Mouse (Mus musculus): ENCODE measurements around the gene Gm4869. TPM values are rescaled to one million over a fixed set of nuclear protein-coding genes. Genes with fewer than 3 reads are reported as not detected.
"Not testable (repeated sequence)": the region's sequence is repeated elsewhere in the genome, so short reads cannot be mapped to it uniquely, and the experiment has no call there.

Gene Gm4869
- polyA plus RNA-seq, 1 experiment = 0.05 TPM

DNA sequence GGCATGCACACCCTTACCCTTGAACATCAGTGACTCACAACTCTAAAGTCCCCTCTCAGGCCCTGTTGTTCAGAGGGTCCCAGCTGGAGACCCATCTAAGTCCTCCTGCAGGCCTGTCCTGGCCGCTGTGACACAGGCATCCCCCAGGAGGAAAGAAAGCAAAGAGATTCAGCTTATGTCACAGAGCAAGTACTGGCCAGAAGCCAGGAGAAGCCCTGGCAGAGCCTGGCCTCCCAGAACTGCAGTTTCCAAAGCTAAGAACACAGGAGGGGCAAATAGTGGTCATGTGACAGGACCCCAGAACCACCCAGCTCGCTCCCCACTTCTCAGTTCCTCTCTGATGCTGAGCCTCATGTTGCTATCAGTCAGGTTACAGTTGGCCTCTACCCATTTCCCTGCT is 10.0 kb downstream of the Gm4869 start:
- no peak for DNase-seq
- no peak overlapping the region for H3K4me3 ChIP-seq (replicated peaks; ENCODE audit: extremely low read depth, low read depth, low read length)
- WGBS = 62% methylated on average over 2 of the region's 2 CpGs
- TF ChIP-seq CTCF (IDR thresholded peaks at IDR 0.05; ENCODE audit: insufficient read depth, low read length) (no peak), POLR2A (IDR thresholded peaks at IDR 0.05; ENCODE audit: borderline replicate concordance, extremely low read depth, low read depth, low read length) (no peak)
- no peaks in the 10 kb centered on the region for H3K4me1 ChIP-seq (ENCODE audit: control insufficient read depth, insufficient read depth, low read length)

DNA sequence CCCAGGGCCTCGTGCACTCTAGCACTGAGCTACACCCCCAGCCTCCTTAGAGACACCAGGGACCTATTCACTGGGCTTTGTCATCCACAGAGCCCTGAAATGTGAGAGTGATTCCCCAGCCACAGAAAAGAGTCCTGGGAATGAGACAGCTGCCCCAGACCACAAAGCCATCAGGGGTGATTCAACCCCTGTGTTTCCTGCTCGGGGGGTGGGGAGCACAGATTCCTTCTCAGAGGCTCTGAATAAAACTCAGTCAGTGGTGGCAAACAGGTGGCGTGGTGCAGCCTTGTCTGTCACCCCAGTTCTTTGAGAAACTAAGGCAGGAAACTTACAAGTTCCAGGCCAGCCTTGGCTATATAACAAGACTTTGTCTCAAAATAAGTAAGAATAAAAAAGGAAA is 16.0 kb downstream of the Gm4869 start:
- DNase-seq = no peak
- H3K4me1 ChIP-seq (ENCODE audit: control insufficient read depth, insufficient read depth, low read length) = no peaks in the 10 kb centered on the region
- 86% methylated on average over 3 of the region's 3 CpGs for WGBS
- TF ChIP-seq POLR2A (IDR thresholded peaks at IDR 0.05; ENCODE audit: borderline replicate concordance, extremely low read depth, low read depth, low read length) (no peak), CTCF (IDR thresholded peaks at IDR 0.05; ENCODE audit: insufficient read depth, low read length) (no peak)
- no peak overlapping the region for H3K4me3 ChIP-seq (replicated peaks; ENCODE audit: extremely low read depth, low read depth, low read length)

DNA sequence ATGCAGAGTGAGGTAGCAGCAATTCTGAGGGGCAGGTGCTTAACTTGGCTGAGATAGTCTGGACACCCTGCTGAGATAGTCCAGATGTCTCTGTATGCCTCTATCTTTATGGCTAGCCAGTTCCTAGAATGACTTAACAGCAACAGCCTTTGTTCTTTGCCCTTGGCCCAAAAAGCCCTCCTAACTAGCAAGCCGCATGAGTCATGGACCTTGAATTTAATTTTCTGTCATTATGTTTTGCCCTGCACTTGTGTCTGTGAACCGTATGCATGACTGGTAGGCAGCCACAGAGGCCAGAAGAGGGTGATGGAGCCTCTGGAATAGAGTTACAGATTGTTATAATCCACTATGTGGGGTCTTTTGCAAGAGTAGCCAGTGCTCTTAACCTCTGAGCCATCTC is 17.7 kb downstream of the Gm4869 start:
- DNase-seq; H3K4me3 ChIP-seq (replicated peaks; ENCODE audit: extremely low read depth, low read depth, low read length); H3K4me1 ChIP-seq (ENCODE audit: control insufficient read depth, insufficient read depth, low read length): not testable (repeated sequence)
- WGBS = 81% methylated on average over 2 of the region's 2 CpGs

DNA sequence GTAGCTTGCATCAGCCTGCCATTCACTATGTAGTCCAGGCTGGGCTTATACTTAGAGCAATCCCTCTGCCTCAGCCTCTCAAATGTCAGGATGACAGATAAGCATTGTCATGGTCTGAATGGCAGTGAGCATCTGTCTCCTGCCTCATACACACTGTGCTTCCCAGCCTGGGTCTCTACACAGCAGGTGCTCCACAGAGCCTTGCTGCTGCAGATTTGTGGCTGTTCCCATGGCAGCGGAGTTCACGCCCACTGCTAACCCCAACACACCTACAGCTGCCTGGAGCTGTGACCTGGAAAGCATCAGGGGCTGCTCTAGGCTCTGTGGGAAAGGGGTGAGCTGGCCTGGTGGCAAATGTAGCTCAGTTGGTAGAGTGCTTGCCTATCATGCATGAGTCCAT is 19.5 kb downstream of the Gm4869 start:
- no peak for DNase-seq
- no peak for TF ChIP-seq POLR2A (IDR thresholded peaks at IDR 0.05; ENCODE audit: borderline replicate concordance, extremely low read depth, low read depth, low read length)
- no peak for TF ChIP-seq CTCF (IDR thresholded peaks at IDR 0.05; ENCODE audit: insufficient read depth, low read length)
- H3K4me3 ChIP-seq (replicated peaks; ENCODE audit: extremely low read depth, low read depth, low read length) = no peak overlapping the region
- no peaks in the 10 kb centered on the region for H3K4me1 ChIP-seq (ENCODE audit: control insufficient read depth, insufficient read depth, low read length)
- whole genome bisulfite sequencing = 87% methylated on average over 2 of the region's 2 CpGs

DNA sequence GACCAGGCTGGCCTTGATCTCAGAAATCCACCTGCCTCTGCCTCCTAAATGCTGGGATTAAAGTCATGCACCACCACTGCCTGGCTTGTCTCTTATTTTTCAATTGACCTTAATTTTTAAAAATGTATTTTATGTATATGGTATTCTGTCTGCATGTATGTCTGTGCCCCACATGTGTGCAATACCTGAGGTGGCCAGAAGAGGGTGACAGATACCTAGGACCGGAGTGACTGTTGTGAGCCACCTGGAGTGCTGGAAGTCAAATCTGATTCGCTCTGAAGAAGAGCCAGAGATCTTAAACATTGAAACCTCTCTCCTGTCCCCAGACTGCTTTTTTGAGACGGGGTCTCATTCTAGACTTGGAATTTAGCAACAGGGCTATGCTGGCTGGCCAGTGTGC is 26.9 kb downstream of the Gm4869 start:
- WGBS = 80% methylated on average over 3 of the region's 3 CpGs
- TF ChIP-seq CTCF (IDR thresholded peaks at IDR 0.05; ENCODE audit: insufficient read depth, low read length) (no peak), POLR2A (IDR thresholded peaks at IDR 0.05; ENCODE audit: borderline replicate concordance, extremely low read depth, low read depth, low read length) (no peak)
- Histone ChIP-seq H3K4me3 (replicated peaks; ENCODE audit: extremely low read depth, low read depth, low read length) (no peak overlapping the region), H3K4me1 (ENCODE audit: control insufficient read depth, insufficient read depth, low read length) (no peaks in the 10 kb centered on the region)
- DNase-seq = no peak

DNA sequence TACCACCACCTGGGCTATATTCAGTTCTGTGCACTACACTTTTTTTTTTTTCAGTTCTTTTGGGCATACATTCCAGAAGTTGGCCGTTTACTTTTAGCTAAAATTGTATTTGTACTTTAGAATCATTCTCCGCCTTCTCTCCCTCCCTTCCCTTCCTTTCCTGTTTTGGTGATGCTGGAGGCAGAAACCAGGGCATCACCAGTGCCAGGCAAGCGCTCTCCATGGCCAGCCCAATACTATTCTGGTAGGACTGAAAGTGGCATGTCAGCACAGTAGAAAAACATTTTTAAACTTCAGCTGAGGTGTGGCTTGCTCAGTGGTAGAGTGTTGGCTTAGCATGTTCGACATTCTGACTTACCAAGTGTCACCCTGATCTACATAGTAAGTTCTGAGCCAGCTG is 36.0 kb downstream of the Gm4869 start:
- Histone ChIP-seq H3K4me3 (replicated peaks; ENCODE audit: extremely low read depth, low read depth, low read length) (no peak overlapping the region), H3K4me1 (ENCODE audit: control insufficient read depth, insufficient read depth, low read length) (no peaks in the 10 kb centered on the region)
- no peak for TF ChIP-seq CTCF (IDR thresholded peaks at IDR 0.05; ENCODE audit: insufficient read depth, low read length)
- no peak for TF ChIP-seq POLR2A (IDR thresholded peaks at IDR 0.05; ENCODE audit: borderline replicate concordance, extremely low read depth, low read depth, low read length)
- WGBS = 60% methylated on average over 4 of the region's 4 CpGs
- DNase-seq = no peak

DNA sequence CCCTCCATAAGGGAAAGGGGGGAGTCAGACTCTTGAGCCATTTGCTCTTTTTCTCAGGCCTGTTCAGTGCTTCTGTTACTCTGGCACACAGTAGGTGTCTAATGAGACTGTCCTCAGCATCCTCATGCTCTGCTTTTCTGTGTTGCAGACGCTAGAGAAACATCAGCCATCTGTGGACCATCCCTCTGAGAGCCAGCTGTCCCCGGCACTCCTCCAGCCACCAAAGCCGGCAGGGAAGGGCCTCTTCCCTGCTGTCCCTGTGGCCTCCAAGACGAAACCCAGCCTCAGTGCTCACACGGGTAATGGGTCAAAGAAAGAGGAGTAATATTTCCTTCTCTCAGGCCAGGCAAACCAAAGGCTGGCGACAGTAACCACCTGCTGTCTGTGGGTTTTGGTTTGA is 45.7 kb downstream of the Gm4869 start:
- H3K4me1 ChIP-seq (ENCODE audit: control insufficient read depth, insufficient read depth, low read length) = no peaks in the 10 kb centered on the region
- no peak for DNase-seq
- no peak overlapping the region for H3K4me3 ChIP-seq (replicated peaks; ENCODE audit: extremely low read depth, low read depth, low read length)
- no peak for TF ChIP-seq CTCF (IDR thresholded peaks at IDR 0.05; ENCODE audit: insufficient read depth, low read length)
- no peak for TF ChIP-seq POLR2A (IDR thresholded peaks at IDR 0.05; ENCODE audit: borderline replicate concordance, extremely low read depth, low read depth, low read length)
- WGBS = 73% methylated on average over 6 of the region's 6 CpGs

DNA sequence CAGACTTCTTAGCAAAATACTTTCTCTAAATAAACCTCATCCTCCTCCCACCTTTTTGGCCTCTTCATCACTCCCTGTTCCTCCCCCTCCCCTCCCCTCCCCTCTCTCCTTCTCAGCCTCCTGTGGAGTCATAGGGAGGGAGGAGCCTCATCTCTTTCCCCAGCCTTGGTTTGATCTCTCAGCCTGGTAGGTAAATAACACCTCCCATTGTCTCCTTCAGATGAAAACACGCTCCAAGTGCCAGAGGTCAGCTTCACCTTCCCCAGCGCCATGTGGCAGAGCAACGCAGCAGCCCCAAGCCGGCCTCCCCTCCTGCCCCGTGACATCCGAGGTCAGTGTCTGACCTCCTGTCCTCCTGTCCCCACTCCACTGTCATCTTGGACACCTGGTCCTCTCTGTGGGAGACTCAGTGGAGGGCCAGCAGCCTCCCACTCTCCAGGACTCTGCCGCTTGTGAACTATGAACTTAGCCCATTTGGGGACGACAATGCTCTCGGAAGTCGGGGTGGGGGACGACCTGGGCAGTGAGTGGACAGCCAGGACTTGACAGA is 47.3 kb downstream of the Gm4869 start:
- no peak for TF ChIP-seq CTCF (IDR thresholded peaks at IDR 0.05; ENCODE audit: insufficient read depth, low read length)
- no peak for TF ChIP-seq POLR2A (IDR thresholded peaks at IDR 0.05; ENCODE audit: borderline replicate concordance, extremely low read depth, low read depth, low read length)
- no peaks in the 10 kb centered on the region for H3K4me1 ChIP-seq (ENCODE audit: control insufficient read depth, insufficient read depth, low read length)
- DNase-seq = no peak
- H3K4me3 ChIP-seq (replicated peaks; ENCODE audit: extremely low read depth, low read depth, low read length) = no peak overlapping the region
- 23% methylated on average over 11 of the region's 11 CpGs for WGBS

DNA sequence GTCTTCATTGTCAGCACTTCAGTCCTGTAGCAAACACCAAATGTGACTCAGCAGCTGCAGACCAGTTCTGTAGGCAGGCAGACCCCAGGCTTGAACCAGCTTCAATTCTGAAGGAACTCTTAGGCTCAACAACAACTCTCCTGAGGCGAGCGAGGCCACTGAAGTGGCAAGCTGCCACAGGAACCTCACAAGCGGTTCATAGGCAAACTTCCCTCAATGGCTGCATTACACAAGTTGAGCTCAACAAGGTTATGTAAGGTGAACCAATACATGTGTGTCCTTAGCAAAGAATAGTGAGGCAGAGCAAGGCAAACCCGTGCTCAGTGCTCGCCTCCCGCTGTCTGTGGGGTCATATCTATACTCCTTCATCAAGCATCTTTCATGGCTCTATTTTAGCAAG is 52.7 kb downstream of the Gm4869 start:
- 54% methylated on average over 6 of the region's 6 CpGs for WGBS

DNA sequence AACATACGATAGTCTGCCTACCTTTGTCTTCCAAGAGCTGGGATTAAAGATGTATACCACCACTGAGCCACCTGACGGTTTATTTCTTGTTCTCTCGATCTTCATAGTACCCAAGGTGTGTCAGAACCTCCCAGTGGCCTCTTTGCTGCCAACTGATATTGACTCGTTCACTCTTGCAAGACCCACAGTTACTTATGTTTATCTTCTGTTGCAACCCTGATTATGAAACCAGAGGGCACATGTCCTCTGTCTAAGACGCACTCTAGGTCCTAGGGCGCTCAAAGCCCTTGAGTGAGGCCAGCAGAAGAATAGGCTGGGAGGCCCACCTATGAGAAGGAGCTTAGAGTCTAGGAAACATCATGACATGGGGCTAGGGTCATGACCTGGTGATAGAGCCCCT is 55.3 kb downstream of the Gm4869 start:
- Histone ChIP-seq H3K4me1 (ENCODE audit: control insufficient read depth, insufficient read depth, low read length) (peaks cover 12% of the 10 kb centered on the region), H3K4me3 (replicated peaks; ENCODE audit: extremely low read depth, low read depth, low read length) (no peak overlapping the region)
- no peak for TF ChIP-seq POLR2A (IDR thresholded peaks at IDR 0.05; ENCODE audit: borderline replicate concordance, extremely low read depth, low read depth, low read length)
- no peak for TF ChIP-seq CTCF (IDR thresholded peaks at IDR 0.05; ENCODE audit: insufficient read depth, low read length)
- DNase-seq = no peak
- 68% methylated on average over 6 of the region's 6 CpGs for WGBS

More for the DNA sequence above, 52.7 kb downstream of the Gm4869 start:
- Histone ChIP-seq H3K4me3 (replicated peaks; ENCODE audit: extremely low read depth, low read depth, low read length) (no peak overlapping the region), H3K4me1 (ENCODE audit: control insufficient read depth, insufficient read depth, low read length) (peaks cover 6% of the 10 kb centered on the region)
- peak; percentile 9 for DNase-seq
- TF ChIP-seq POLR2A (IDR thresholded peaks at IDR 0.05; ENCODE audit: borderline replicate concordance, extremely low read depth, low read depth, low read length) (no peak), CTCF (IDR thresholded peaks at IDR 0.05; ENCODE audit: insufficient read depth, low read length) (no peak)
